Mouse (Mus musculus) ES-Bruce4 (cell line): ENCODE measurements at regions not wholly inside any gene's neighbourhood (a gene's known extent, or its start where the extent isn't known, plus 50 kb on each side); places are given as distances from the start of the nearest gene placed in this dataset.

Experiments
- H3K27ac ChIP-seq: 2 replicates; pipeline ENCODE4 v1.5.1; 2012; ENCODE audit warnings: low read length, inconsistent platforms; ENCODE audit not compliant: insufficient read depth
- H3K27me3 ChIP-seq: 2 replicates; pipeline ENCODE4 v1.6.1; 2012; ENCODE audit warnings: mild to moderate bottlenecking, low read length, inconsistent platforms; ENCODE audit not compliant: control insufficient read depth, poor library complexity, insufficient read depth, severe bottlenecking
- H3K36me3 ChIP-seq: 2 replicates; pipeline ENCODE4 v1.6.1; 2012; ENCODE audit warnings: inconsistent platforms, mild to moderate bottlenecking, low read length, moderate library complexity; ENCODE audit not compliant: control insufficient read depth, poor library complexity, insufficient read depth, severe bottlenecking
- H3K4me1 ChIP-seq: one replicate; pipeline ENCODE4 v1.8.1; 2011; ENCODE audit warnings: low read length; ENCODE audit not compliant: control insufficient read depth, insufficient read depth
- H3K4me3 ChIP-seq: 2 replicates; pipeline ENCODE4 v1.5.1; 2011; ENCODE audit warnings: low read depth, mild to moderate bottlenecking, low read length
- H3K9ac ChIP-seq: 2 replicates; pipeline ENCODE4 v1.6.1; 2012; ENCODE audit warnings: low read depth, mild to moderate bottlenecking, inconsistent platforms; ENCODE audit not compliant: poor library complexity, severe bottlenecking
- H3K9me3 ChIP-seq: replicated peaks from 2 replicates; pipeline ENCODE4 v1.6.1; 2012; ENCODE audit warnings: mild to moderate bottlenecking, low read length, inconsistent platforms; ENCODE audit not compliant: control insufficient read depth, poor library complexity, insufficient read depth, severe bottlenecking
- CTCF ChIP-seq: IDR thresholded peaks from one replicate; pipeline ENCODE4 v1.8.1; 2011; ENCODE audit warnings: low read depth, low read length
- EP300 ChIP-seq: IDR thresholded peaks from 2 replicates; pipeline ENCODE4 v1.6.1; 2011; ENCODE audit warnings: low read depth, low read length; ENCODE audit not compliant: insufficient read depth
- POLR2A ChIP-seq: IDR thresholded peaks from one replicate; pipeline ENCODE4 v1.8.1; 2011; ENCODE audit warnings: low read length; ENCODE audit not compliant: insufficient read depth

- Histone ChIP-seq H3K4me1 (peaks cover under 1% of the 10 kb centered on the region), H3K4me3 (no peak overlapping the region), H3K9ac (no peak overlapping the region), H3K36me3 (no peaks in the 10 kb centered on the region), H3K9me3 (no peaks in the 10 kb centered on the region), H3K27ac (no peak overlapping the region), H3K27me3 (no peaks in the 10 kb centered on the region)
- no peak for TF ChIP-seq EP300
- TF ChIP-seq CTCF = no peak
Measured at GRCm38 (mm10) chr9:68403516-68403915, 250.1 kb upstream of the Rora start.

GRCm38 (mm10) chr9:68409786-68410185 is 243.8 kb upstream of the Rora start:
- Histone ChIP-seq H3K9me3 (no peaks in the 10 kb centered on the region), H3K27me3 (no peaks in the 10 kb centered on the region), H3K4me1 (no peaks in the 10 kb centered on the region), H3K4me3 (no peak overlapping the region), H3K36me3 (no peaks in the 10 kb centered on the region), H3K27ac (no peak overlapping the region), H3K9ac (no peak overlapping the region)
- TF ChIP-seq POLR2A (no peak), EP300 (no peak), CTCF (no peak)

GRCm38 (mm10) chr9:68426286-68426685 is 227.3 kb upstream of the Rora start:
- no peaks in the 10 kb centered on the region for H3K4me1 ChIP-seq
- H3K9me3 ChIP-seq = no peaks in the 10 kb centered on the region
- H3K27ac ChIP-seq = no peak overlapping the region
- H3K4me3 ChIP-seq = no peak overlapping the region
- H3K36me3 ChIP-seq = no peaks in the 10 kb centered on the region
- H3K27me3 ChIP-seq = no peaks in the 10 kb centered on the region
- no peak overlapping the region for H3K9ac ChIP-seq
- no peak for TF ChIP-seq CTCF
- TF ChIP-seq POLR2A = no peak
- TF ChIP-seq EP300 = no peak

- TF ChIP-seq EP300 (no peak), CTCF (no peak), POLR2A (no peak)
- no peak overlapping the region for H3K4me3 ChIP-seq
- no peaks in the 10 kb centered on the region for H3K27me3 ChIP-seq
Measured at GRCm38 (mm10) chr9:68462755-68463154, 190.8 kb upstream of the Rora start.

GRCm38 (mm10) chr9:68463637-68464304 is 189.8 kb upstream of the Rora start:
- H3K4me3 ChIP-seq = no peak overlapping the region
- H3K9me3 ChIP-seq = no peaks in the 10 kb centered on the region
- H3K4me1 ChIP-seq = no peaks in the 10 kb centered on the region
- no peak overlapping the region for H3K9ac ChIP-seq
- no peaks in the 10 kb centered on the region for H3K27me3 ChIP-seq
- TF ChIP-seq EP300 (no peak), CTCF (no peak), POLR2A (no peak)
- H3K36me3 ChIP-seq = no peaks in the 10 kb centered on the region
- H3K27ac ChIP-seq = no peak overlapping the region

More at GRCm38 (mm10) chr9:68462755-68463154, 190.8 kb upstream of the Rora start:
- H3K4me1 ChIP-seq = no peaks in the 10 kb centered on the region
- no peaks in the 10 kb centered on the region for H3K9me3 ChIP-seq
- no peak overlapping the region for H3K27ac ChIP-seq
- no peaks in the 10 kb centered on the region for H3K36me3 ChIP-seq
- H3K9ac ChIP-seq = no peak overlapping the region

GRCm38 (mm10) chr9:68466671-68467070 is 186.9 kb upstream of the Rora start:
- Histone ChIP-seq H3K9me3 (no peaks in the 10 kb centered on the region), H3K27ac (no peak overlapping the region), H3K36me3 (no peaks in the 10 kb centered on the region), H3K9ac (no peak overlapping the region), H3K27me3 (no peaks in the 10 kb centered on the region), H3K4me3 (no peak overlapping the region), H3K4me1 (no peaks in the 10 kb centered on the region)
- no peak for TF ChIP-seq CTCF
- TF ChIP-seq EP300 = no peak
- no peak for TF ChIP-seq POLR2A
